Mouse (Mus musculus): ENCODE data around the gene Slfn14. TPM values are rescaled to one million over a fixed set of nuclear protein-coding genes. Genes with fewer than 3 reads are reported as not detected.
A peak's percentile ranks its signal among the peaks of the same experiment; 100 is the strongest.
"Not testable (repeated sequence)": the region's sequence is repeated elsewhere in the genome, so short reads cannot be mapped to it uniquely, and the experiment has no call there.

Slfn14 gene
- total and polyA plus RNA-seq, 3 experiments: 0.04 to 0.19 TPM; not detected in 1

DNA sequence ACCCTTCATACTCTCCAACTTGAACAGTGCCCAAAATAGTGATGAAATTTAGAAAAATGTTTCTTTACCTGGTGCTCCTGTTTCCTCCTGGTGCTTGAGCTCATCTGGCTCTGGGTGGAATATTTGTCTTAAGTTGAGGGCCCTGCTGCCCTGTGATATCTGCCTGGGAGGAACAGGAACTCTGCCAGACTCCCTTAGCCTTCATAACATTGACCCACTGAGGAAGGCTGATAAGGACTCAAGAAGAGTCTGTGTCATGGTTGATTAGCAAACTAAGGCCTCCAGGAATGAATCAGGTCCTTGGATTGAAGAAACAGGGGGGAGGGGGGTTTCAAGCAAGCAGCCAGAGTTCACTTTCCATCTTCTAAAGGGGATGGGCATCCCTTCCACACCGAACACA lies at the start of gene Slfn14 (continued):
- peak; percentile 72 for TF ChIP-seq BHLHE40 (IDR thresholded peaks at IDR 0.05; ENCODE audit: borderline replicate concordance, low read depth, low read length)
- no peak; a peak in 1 of 4 replicates for TF ChIP-seq POLR2A (IDR thresholded peaks at IDR 0.05; ENCODE audit: control insufficient read depth in 1 of 2, insufficient read depth in 1 of 2, low read depth in 1 of 2, low read length in 2 of 2, poor library complexity in 1 of 2)
- peak; percentile 100 for TF ChIP-seq TCF12 (IDR thresholded peaks at IDR 0.05; ENCODE audit: low read depth, low read length)

- TF ChIP-seq BHLHE40 (IDR thresholded peaks at IDR 0.05; ENCODE audit: borderline replicate concordance, low read depth, low read length) (no peak), JUND (IDR thresholded peaks at IDR 0.05; ENCODE audit: low read depth, low read length) (no peak), MAZ (IDR thresholded peaks at IDR 0.05; ENCODE audit: low read depth, low read length) (no peak), SMC3 (IDR thresholded peaks at IDR 0.05; ENCODE audit: low read depth, low read length) (no peak)
These were observed 49.3 kb upstream of the Slfn14 start for GRCm38 (mm10) chr11:83335826-83336225.

DNA sequence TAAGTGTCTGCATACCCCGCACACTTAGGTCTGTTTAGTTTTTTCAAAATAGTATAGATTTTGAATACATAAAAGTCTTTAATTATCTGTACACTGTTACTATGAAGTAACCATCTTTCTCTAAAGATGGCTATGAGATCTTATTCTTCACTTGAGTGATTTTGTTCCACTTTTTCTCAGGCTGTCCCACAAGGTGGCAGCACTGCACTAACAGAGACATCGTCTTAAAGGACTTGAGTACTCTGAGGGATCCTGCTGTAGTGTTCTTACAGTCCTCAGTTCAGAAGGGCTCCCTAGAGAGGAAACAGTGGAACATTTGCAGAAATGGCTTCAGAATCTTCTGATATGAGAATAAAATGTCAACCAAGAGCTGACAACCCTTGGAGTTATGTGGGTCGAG lies 40.9 kb upstream of the Slfn14 start:
- H3K27ac ChIP-seq (ENCODE audit: control insufficient read depth, low read depth, low read length): no peak overlapping the region
- DNase-seq (ENCODE audit: low read depth, low spot score): peak; percentile 86
- no peaks in the 10 kb centered on the region for H3K79me2 ChIP-seq (ENCODE audit: control insufficient read depth, insufficient read depth, low read length, poor library complexity)
- no peaks in the 10 kb centered on the region for H3K4me1 ChIP-seq (ENCODE audit: control insufficient read depth in 1 of 2, insufficient read depth in 2 of 2, low read length in 2 of 2)
- no peaks in the 10 kb centered on the region for H3K9me3 ChIP-seq (replicated peaks; ENCODE audit: insufficient read depth, low read length)
- no peaks in the 10 kb centered on the region for H3K27me3 ChIP-seq (ENCODE audit: control insufficient read depth in 1 of 2, insufficient read depth in 2 of 2, low read length in 2 of 2)
- H3K36me3 ChIP-seq (ENCODE audit: control insufficient read depth in 1 of 2, insufficient read depth in 2 of 2, low read length in 2 of 2): peaks cover 0 to 51% of the 10 kb centered on the region in 2 experiments; a peak in 2 of 4 replicates
- no peak overlapping the region for H3K4me3 ChIP-seq (ENCODE audit: control insufficient read depth in 1 of 2, insufficient read depth in 1 of 2, low read depth in 2 of 2, low read length in 2 of 2)
- no peak overlapping the region for H3K9ac ChIP-seq (ENCODE audit: control insufficient read depth, low read depth, low read length, poor library complexity, severe bottlenecking)
- no peak for TF ChIP-seq ZMIZ1 (IDR thresholded peaks at IDR 0.05; ENCODE audit: low read depth, low read length)
- peak; percentile 40 for TF ChIP-seq RAD21 (IDR thresholded peaks at IDR 0.05; ENCODE audit: low read depth, low read length)
- peak; percentile 65 to 89 (median 72) for TF ChIP-seq CTCF (IDR thresholded peaks at IDR 0.05 in 2 of 3, conservative IDR thresholded peaks at IDR 0.05 in 1 of 3; ENCODE audit: control insufficient read depth in 1 of 3, insufficient read depth in 1 of 3, low read depth in 2 of 3, low read length in 3 of 3, poor library complexity in 1 of 3, severe bottlenecking in 1 of 3)
- TF ChIP-seq SMC3 (IDR thresholded peaks at IDR 0.05; ENCODE audit: low read depth, low read length): peak; percentile 63
- TF ChIP-seq UBTF (IDR thresholded peaks at IDR 0.05; ENCODE audit: borderline replicate concordance, insufficient read depth, low read depth, low read length): no peak

More at GRCm38 (mm10) chr11:83335826-83336225, 49.3 kb upstream of the Slfn14 start:
- no peak overlapping the region for H3K9ac ChIP-seq (ENCODE audit: control insufficient read depth, low read depth, low read length, poor library complexity, severe bottlenecking)
- no peak overlapping the region for H3K4me3 ChIP-seq (ENCODE audit: control insufficient read depth in 1 of 2, insufficient read depth in 1 of 2, low read depth in 2 of 2, low read length in 2 of 2)
- no peaks in the 10 kb centered on the region for H3K79me2 ChIP-seq (ENCODE audit: control insufficient read depth, insufficient read depth, low read length, poor library complexity)
- no peak overlapping the region for H3K27ac ChIP-seq (ENCODE audit: control insufficient read depth, low read depth, low read length)
- no peaks in the 10 kb centered on the region for H3K9me3 ChIP-seq (replicated peaks; ENCODE audit: insufficient read depth, low read length)
- H3K4me1 ChIP-seq (ENCODE audit: control insufficient read depth in 1 of 2, insufficient read depth in 2 of 2, low read length in 2 of 2): no peaks in the 10 kb centered on the region
- DNase-seq (ENCODE audit: low read depth, low spot score): no peak
- H3K27me3 ChIP-seq (ENCODE audit: control insufficient read depth in 1 of 2, insufficient read depth in 2 of 2, low read length in 2 of 2): no peaks in the 10 kb centered on the region
- H3K36me3 ChIP-seq (ENCODE audit: control insufficient read depth in 1 of 2, insufficient read depth in 2 of 2, low read length in 2 of 2): peaks cover 0 to 38% of the 10 kb centered on the region in 2 experiments; a peak in 2 of 4 replicates

DNA sequence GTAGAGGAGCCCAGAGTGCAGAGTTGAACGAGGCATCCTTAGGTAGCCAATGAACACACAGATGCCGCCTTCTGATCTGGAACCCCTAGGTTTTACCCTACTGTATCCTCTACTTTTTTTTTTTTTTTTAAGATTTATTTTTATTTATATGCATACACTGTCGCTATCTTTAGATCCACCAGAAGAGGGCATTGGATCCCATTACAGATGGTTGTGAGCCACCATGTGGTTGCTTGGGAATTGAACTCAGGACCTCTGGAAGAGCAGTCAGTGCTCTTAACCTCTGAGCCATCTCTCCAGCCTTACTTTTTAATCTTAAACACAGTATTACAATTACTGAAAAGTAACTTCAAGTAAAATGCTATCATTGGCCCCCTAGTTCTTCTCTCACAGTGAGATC lies 40.2 kb upstream of the Slfn14 start:
- peak; percentile 43 for DNase-seq (ENCODE audit: low read depth, low spot score)
- H3K9ac ChIP-seq (ENCODE audit: control insufficient read depth, low read depth, low read length, poor library complexity, severe bottlenecking); H3K27me3 ChIP-seq (ENCODE audit: control insufficient read depth in 1 of 2, insufficient read depth in 2 of 2, low read length in 2 of 2); H3K9me3 ChIP-seq (replicated peaks; ENCODE audit: insufficient read depth, low read length); H3K4me1 ChIP-seq (ENCODE audit: control insufficient read depth in 1 of 2, insufficient read depth in 2 of 2, low read length in 2 of 2); H3K4me3 ChIP-seq (ENCODE audit: control insufficient read depth in 1 of 2, insufficient read depth in 1 of 2, low read depth in 2 of 2, low read length in 2 of 2); H3K27ac ChIP-seq (ENCODE audit: control insufficient read depth, low read depth, low read length); H3K79me2 ChIP-seq (ENCODE audit: control insufficient read depth, insufficient read depth, low read length, poor library complexity): not testable (repeated sequence)
- TF ChIP-seq CTCF (IDR thresholded peaks at IDR 0.05 in 2 of 3, conservative IDR thresholded peaks at IDR 0.05 in 1 of 3; ENCODE audit: control insufficient read depth in 1 of 3, insufficient read depth in 1 of 3, low read depth in 2 of 3, low read length in 3 of 3, poor library complexity in 1 of 3, severe bottlenecking in 1 of 3) (peak in 1 of 3 experiments; percentile 48; a peak in 2 of 6 replicates), ZNF384 (IDR thresholded peaks at IDR 0.05; ENCODE audit: low read depth, low read length) (peak; percentile 67), MYC (IDR thresholded peaks at IDR 0.05; ENCODE audit: low read depth, low read length) (0 out of 2 replicates have a peak, but pooled peaks have one; percentile 40), SMC3 (IDR thresholded peaks at IDR 0.05; ENCODE audit: low read depth, low read length) (0 out of 2 replicates have a peak, but pooled peaks have one; percentile 10)
- peaks cover 3 to 55% of the 10 kb centered on the region in 2 experiments for H3K36me3 ChIP-seq (ENCODE audit: control insufficient read depth in 1 of 2, insufficient read depth in 2 of 2, low read length in 2 of 2)
